Mouse (Mus musculus) ES-E14 (cell line): ENCODE results near the gene Nucb1.

ENCODE experiments used
- CHD2 ChIP-seq: IDR thresholded peaks from 2 replicates; pipeline ENCODE4 v1.6.1; 2014; ENCODE audit warnings: mild to moderate bottlenecking, low read depth, low read length, inconsistent platforms
- HCFC1 ChIP-seq: IDR thresholded peaks from 2 replicates; pipeline ENCODE4 v1.6.1; 2012; ENCODE audit warnings: low read length, inconsistent platforms, borderline replicate concordance; ENCODE audit not compliant: insufficient read depth
- MAFK ChIP-seq: IDR thresholded peaks from 2 replicates; pipeline ENCODE4 v1.6.1; 2014; ENCODE audit warnings: mild to moderate bottlenecking, low read depth, low read length, inconsistent platforms; ENCODE audit not compliant: insufficient read depth
- ZC3H11A ChIP-seq: IDR thresholded peaks from 2 replicates; pipeline ENCODE4 v1.6.1; 2012; ENCODE audit warnings: low read depth, mild to moderate bottlenecking, inconsistent platforms, low read length, borderline replicate concordance
- ZNF384 ChIP-seq: IDR thresholded peaks from 2 replicates; pipeline ENCODE4 v1.6.1; 2012; ENCODE audit warnings: low read depth, low read length, inconsistent platforms

DNA sequence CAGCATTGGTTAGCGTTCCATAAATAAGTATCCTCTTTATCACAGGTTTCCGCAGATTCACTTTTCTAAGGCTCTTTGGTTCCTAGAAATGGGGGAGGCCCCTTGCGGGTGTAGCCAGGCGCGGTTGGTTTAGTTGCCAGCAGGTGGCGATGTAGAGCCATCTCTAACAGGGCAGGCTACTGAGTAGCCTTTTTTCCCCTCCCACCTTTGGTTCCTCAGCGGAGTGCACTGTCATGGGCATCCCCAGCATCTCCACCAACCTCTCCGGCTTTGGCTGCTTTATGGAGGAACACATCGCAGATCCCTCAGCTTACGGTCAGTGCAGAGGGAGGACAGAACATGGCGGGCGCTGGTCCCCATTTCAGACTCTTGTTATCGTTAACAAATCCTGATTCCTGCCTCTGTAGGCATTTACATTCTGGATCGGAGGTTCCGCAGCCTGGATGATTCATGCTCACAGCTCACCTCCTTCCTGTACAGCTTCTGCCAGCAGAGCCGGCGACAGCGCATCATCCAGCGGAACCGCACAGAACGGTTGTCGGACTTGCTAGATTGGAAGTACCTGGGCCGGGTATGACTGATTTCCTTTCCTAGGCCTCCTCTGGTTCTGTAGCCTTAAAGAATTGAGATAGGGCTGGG is 58.7 kb downstream of the Nucb1 start:
- TF ChIP-seq ZC3H11A (no peak), ZNF384 (no peak), MAFK (no peak; the same call in 1 of the 2 replicates), CHD2 (no peak), HCFC1 (no peak)
